Mouse (Mus musculus): Measurements from ENCODE around the gene Ccdc33. TPM values are rescaled to one million over a fixed set of nuclear protein-coding genes. Genes with fewer than 3 reads are reported as not detected.
A peak's percentile ranks its signal among the peaks of the same experiment; 100 is the strongest.

Gene Ccdc33
- polyA plus RNA-seq, 1 experiment from 2014 or later = not detected

DNA sequence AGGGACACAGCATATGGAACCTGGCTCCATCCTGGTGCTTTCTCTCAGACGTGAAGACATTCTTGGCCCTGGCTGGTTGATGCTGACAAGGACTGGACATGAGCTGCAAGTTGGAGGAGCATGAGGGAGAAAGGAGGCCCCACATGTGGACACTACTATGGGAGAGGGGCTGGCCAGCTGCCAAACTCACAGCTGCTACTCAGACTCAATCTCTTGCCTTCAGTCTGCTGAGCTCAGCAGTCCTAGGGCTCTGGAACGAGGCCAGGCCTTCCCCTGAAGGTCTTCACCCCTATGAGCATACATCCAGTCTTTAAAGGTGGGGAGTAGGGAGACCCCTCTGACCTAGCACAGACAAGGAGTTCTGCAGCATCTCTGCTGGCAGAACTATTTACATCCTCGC lies 36.7 kb upstream of the Ccdc33 start:
- Histone ChIP-seq H3K4me2 (ENCODE audit: low read depth, low read length) (no peak overlapping the region), H3K27me3 (ENCODE audit: control insufficient read depth, insufficient read depth, low read length) (no peaks in the 10 kb centered on the region), H3K27ac (ENCODE audit: low read depth, low read length) (0 out of 2 replicates have a peak overlapping the region, but pooled peaks have one; percentile 16), H3K4me3 (ENCODE audit: low read depth, low read length) (no peak overlapping the region), H3K4me1 (ENCODE audit: control insufficient read depth, insufficient read depth, low read length) (0 out of 2 replicates have a peak, but pooled peaks cover 4% of the 10 kb centered on the region), H3K36me3 (ENCODE audit: control insufficient read depth, insufficient read depth, low read length) (no peaks in the 10 kb centered on the region), H3K9me3 (ENCODE audit: control insufficient read depth, low read length) (no peaks in the 10 kb centered on the region), H3K9ac (replicated peaks; ENCODE audit: low read depth, low read length) (no peak overlapping the region)
- 0 out of 2 replicates have a peak, but pooled peaks have one; percentile 42 for ATAC-seq (ENCODE audit: low read depth)
- 41% methylated on average over 3 of the region's 3 CpGs for WGBS

DNA sequence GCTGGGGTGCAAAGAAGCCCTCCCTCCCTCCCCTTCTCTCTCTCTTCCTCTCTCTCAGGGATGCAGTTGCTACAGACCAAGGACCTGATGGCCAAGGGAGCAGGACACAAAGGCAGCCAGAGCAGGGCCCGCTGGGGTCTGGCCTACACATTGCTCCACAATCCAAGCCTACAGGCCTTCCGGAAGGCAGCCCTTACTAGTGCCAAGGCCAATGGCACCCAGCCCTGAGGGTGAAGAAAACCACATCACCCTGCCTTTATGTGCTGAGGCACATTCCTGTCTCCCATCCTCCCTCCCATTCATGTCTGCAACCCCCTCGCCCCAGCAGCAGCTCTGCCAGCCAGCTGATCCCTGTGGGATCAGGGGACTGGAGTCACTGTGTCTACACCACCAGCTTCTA lies 34.5 kb upstream of the Ccdc33 start:
- Histone ChIP-seq H3K4me3 (ENCODE audit: low read depth, low read length) (no peak overlapping the region), H3K4me1 (ENCODE audit: control insufficient read depth, insufficient read depth, low read length) (0 out of 2 replicates have a peak, but pooled peaks cover 4% of the 10 kb centered on the region), H3K9ac (replicated peaks; ENCODE audit: low read depth, low read length) (no peak overlapping the region), H3K4me2 (ENCODE audit: low read depth, low read length) (no peak overlapping the region), H3K27me3 (ENCODE audit: control insufficient read depth, insufficient read depth, low read length) (no peaks in the 10 kb centered on the region), H3K36me3 (ENCODE audit: control insufficient read depth, insufficient read depth, low read length) (no peaks in the 10 kb centered on the region), H3K9me3 (ENCODE audit: control insufficient read depth, low read length) (no peaks in the 10 kb centered on the region), H3K27ac (ENCODE audit: low read depth, low read length) (no peak overlapping the region)
- 70% methylated on average over 3 of the region's 3 CpGs for WGBS
- no peak for ATAC-seq (ENCODE audit: low read depth)

DNA sequence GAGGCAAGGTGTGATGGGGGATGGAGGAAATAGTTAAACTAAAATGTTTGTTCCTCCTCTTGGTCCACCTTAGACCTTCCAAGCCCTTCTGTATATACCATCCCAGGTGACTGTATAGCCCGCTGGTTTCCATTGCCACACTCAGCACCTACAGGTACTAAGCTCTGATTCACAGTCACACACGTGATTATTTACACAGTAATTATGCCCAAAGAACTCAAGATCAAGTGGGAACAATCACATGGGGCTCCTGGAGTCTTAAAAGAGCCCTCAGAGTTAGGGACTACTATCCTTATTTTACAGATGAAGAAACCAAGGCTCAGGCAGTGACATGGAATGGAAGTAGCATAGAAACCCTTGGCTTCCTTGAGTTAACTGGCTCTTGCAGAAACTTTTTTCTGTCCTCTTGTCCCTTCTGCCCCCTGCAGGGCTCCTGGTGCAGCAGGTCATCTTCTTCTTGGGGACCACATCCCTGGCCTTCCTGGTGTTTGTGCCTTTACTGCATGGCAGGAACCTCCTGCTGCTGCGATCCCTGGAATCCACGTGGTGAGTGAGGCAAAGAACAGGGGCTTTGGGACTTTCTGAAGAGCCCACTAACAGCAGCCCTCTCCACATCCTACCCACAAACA lies 32.2 kb upstream of the Ccdc33 start:
- Histone ChIP-seq H3K4me1 (ENCODE audit: control insufficient read depth, insufficient read depth, low read length) (0 out of 2 replicates have a peak, but pooled peaks cover 3% of the 10 kb centered on the region), H3K36me3 (ENCODE audit: control insufficient read depth, insufficient read depth, low read length) (no peaks in the 10 kb centered on the region), H3K9me3 (ENCODE audit: control insufficient read depth, low read length) (no peaks in the 10 kb centered on the region), H3K9ac (replicated peaks; ENCODE audit: low read depth, low read length) (no peak overlapping the region), H3K4me3 (ENCODE audit: low read depth, low read length) (no peak overlapping the region), H3K4me2 (ENCODE audit: low read depth, low read length) (no peak overlapping the region), H3K27ac (ENCODE audit: low read depth, low read length) (no peak overlapping the region), H3K27me3 (ENCODE audit: control insufficient read depth, insufficient read depth, low read length) (no peaks in the 10 kb centered on the region)
- no peak for ATAC-seq (ENCODE audit: low read depth)
- 63% methylated on average over 4 of the region's 4 CpGs for WGBS

DNA sequence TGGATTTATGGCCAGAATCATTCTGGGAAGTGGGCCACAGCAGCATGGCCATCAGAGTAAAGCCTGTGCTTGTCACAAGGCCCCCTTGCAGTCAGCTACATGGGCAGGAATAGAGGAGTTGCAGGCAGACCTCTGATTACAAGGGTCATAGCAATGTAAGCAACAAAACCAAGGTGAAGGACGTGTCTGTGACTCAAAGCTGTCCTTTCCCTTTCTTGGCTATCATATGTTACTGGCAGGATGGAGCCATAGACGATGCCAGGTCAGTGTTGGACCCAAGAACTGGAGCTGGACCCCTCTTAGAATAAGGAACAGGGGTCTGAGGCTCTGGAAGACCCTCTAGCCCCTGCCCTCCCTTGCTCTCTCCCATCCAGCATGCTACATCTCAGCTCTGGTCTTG lies 30.2 kb upstream of the Ccdc33 start:
- Histone ChIP-seq H3K27ac (ENCODE audit: low read depth, low read length) (no peak overlapping the region), H3K27me3 (ENCODE audit: control insufficient read depth, insufficient read depth, low read length) (no peaks in the 10 kb centered on the region), H3K9me3 (ENCODE audit: control insufficient read depth, low read length) (no peaks in the 10 kb centered on the region), H3K36me3 (ENCODE audit: control insufficient read depth, insufficient read depth, low read length) (no peaks in the 10 kb centered on the region), H3K4me3 (ENCODE audit: low read depth, low read length) (no peak overlapping the region), H3K4me1 (ENCODE audit: control insufficient read depth, insufficient read depth, low read length) (no peaks in the 10 kb centered on the region), H3K4me2 (ENCODE audit: low read depth, low read length) (no peak overlapping the region), H3K9ac (replicated peaks; ENCODE audit: low read depth, low read length) (no peak overlapping the region)
- WGBS = 71% methylated on average over 2 of the region's 2 CpGs
- ATAC-seq (ENCODE audit: low read depth) = no peak

DNA sequence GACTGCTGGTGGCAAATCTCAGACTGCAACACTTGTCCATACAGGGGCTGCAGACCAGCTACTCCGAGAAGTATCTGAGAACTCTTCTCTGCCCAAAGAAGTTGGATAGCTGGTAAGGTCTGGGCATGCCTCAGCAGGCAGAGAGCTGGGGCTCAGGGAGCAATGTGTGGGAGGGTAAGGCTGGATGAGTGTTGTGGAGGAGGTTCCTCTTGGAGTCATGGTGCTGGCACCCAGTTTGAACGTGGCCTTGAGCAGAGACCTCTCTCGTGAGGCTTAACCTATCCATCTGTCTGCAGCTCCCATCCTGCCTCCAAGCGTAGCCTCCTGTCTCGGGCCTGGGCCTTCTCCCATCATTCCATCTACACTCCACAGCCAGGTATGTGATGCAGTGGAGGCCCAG lies 26.8 kb upstream of the Ccdc33 start:
- WGBS = 87% methylated on average over 5 of the region's 5 CpGs

DNA sequence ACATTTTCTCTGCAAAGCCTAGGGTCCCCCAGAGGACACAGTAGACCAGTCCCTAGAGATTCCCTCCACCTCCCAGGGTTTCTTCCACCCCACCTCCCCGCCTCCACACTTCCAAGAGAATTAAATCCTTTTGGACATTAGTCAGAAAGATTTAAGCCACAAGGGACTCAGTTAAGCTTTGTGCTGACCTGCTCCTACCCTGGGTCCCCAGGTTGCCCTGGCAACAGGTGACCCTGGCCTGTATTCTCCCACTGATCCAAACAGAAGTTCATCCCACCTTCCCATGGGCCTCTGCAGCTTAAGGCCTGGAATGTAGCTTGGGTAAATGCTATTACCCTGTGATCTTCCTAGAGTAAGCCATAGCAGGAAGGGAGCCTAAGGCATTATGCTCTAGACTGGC lies 26.0 kb upstream of the Ccdc33 start:
- Histone ChIP-seq H3K4me1 (ENCODE audit: control insufficient read depth, insufficient read depth, low read length) (no peaks in the 10 kb centered on the region), H3K9ac (replicated peaks; ENCODE audit: low read depth, low read length) (no peak overlapping the region), H3K4me2 (ENCODE audit: low read depth, low read length) (no peak overlapping the region), H3K27ac (ENCODE audit: low read depth, low read length) (no peak overlapping the region), H3K4me3 (ENCODE audit: low read depth, low read length) (no peak overlapping the region), H3K36me3 (ENCODE audit: control insufficient read depth, insufficient read depth, low read length) (no peaks in the 10 kb centered on the region), H3K9me3 (ENCODE audit: control insufficient read depth, low read length) (no peaks in the 10 kb centered on the region), H3K27me3 (ENCODE audit: control insufficient read depth, insufficient read depth, low read length) (no peaks in the 10 kb centered on the region)
- 50% methylated on average over 1 of the region's 1 CpGs for WGBS
- ATAC-seq (ENCODE audit: low read depth) = no peak

More for the DNA sequence above, 26.8 kb upstream of the Ccdc33 start:
- no peak overlapping the region for H3K4me3 ChIP-seq (ENCODE audit: low read depth, low read length)
- H3K9ac ChIP-seq (replicated peaks; ENCODE audit: low read depth, low read length) = no peak overlapping the region
- H3K27me3 ChIP-seq (ENCODE audit: control insufficient read depth, insufficient read depth, low read length) = no peaks in the 10 kb centered on the region
- H3K36me3 ChIP-seq (ENCODE audit: control insufficient read depth, insufficient read depth, low read length) = no peaks in the 10 kb centered on the region
- H3K27ac ChIP-seq (ENCODE audit: low read depth, low read length) = no peak overlapping the region
- H3K9me3 ChIP-seq (ENCODE audit: control insufficient read depth, low read length) = no peaks in the 10 kb centered on the region
- H3K4me2 ChIP-seq (ENCODE audit: low read depth, low read length) = no peak overlapping the region
- ATAC-seq (ENCODE audit: low read depth) = no peak
- H3K4me1 ChIP-seq (ENCODE audit: control insufficient read depth, insufficient read depth, low read length) = no peaks in the 10 kb centered on the region

DNA sequence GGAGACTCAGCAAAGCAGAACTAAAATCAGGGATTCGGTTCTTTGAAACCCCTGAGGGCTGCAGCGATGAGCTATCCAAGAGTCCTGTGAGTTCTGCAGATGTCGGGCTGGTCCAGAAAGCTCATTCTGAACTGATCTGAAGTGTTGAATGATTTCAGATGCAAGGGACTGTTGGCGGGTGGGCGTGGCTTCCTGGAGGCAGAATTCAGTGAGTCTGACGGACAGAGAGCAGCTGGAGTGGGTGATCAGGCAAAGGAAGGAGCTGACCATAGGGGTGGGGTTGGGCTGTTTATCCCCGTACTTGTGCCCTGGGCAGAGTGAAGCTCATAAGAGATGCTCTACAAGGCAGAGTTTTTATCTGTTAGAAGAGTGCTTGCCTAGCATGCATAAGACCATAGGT lies 24.8 kb upstream of the Ccdc33 start:
- H3K36me3 ChIP-seq (ENCODE audit: control insufficient read depth, insufficient read depth, low read length) = no peaks in the 10 kb centered on the region
- H3K9ac ChIP-seq (replicated peaks; ENCODE audit: low read depth, low read length) = no peak overlapping the region
- no peaks in the 10 kb centered on the region for H3K9me3 ChIP-seq (ENCODE audit: control insufficient read depth, low read length)
- no peak for ATAC-seq (ENCODE audit: low read depth)
- H3K27ac ChIP-seq (ENCODE audit: low read depth, low read length) = no peak overlapping the region
- H3K4me3 ChIP-seq (ENCODE audit: low read depth, low read length) = no peak overlapping the region
- no peaks in the 10 kb centered on the region for H3K27me3 ChIP-seq (ENCODE audit: control insufficient read depth, insufficient read depth, low read length)
- WGBS = 50% methylated on average over 7 of the region's 7 CpGs
- no peaks in the 10 kb centered on the region for H3K4me1 ChIP-seq (ENCODE audit: control insufficient read depth, insufficient read depth, low read length)
- H3K4me2 ChIP-seq (ENCODE audit: low read depth, low read length) = no peak overlapping the region

DNA sequence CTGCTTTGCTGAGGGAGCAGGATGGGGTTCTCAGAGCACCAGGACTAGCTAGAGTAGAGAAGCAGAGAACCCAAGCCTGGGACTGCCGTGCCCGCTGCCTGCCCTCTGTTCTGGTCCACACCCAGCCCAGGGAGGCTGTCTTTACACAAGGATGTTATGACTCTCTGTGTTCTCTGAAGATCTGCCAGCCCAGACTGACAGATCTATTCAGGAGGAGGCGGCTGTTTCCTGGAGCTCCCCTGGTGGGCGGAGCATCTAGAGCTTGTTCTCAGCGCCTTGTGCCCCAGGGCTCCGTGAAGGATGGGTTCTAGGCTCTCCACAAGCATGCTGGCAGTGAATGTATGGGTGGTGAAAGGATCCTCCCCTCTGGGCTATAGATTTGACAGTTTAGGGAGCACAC lies 21.3 kb upstream of the Ccdc33 start:
- ATAC-seq (ENCODE audit: low read depth) = no peak
- 0 out of 2 replicates have a peak overlapping the region, but pooled peaks have one; percentile 5 for H3K27ac ChIP-seq (ENCODE audit: low read depth, low read length)
- H3K27me3 ChIP-seq (ENCODE audit: control insufficient read depth, insufficient read depth, low read length) = no peaks in the 10 kb centered on the region
- H3K9ac ChIP-seq (replicated peaks; ENCODE audit: low read depth, low read length) = no peak overlapping the region
- H3K4me1 ChIP-seq (ENCODE audit: control insufficient read depth, insufficient read depth, low read length) = no peaks in the 10 kb centered on the region
- H3K36me3 ChIP-seq (ENCODE audit: control insufficient read depth, insufficient read depth, low read length) = no peaks in the 10 kb centered on the region
- H3K4me3 ChIP-seq (ENCODE audit: low read depth, low read length) = no peak overlapping the region
- no peak overlapping the region for H3K4me2 ChIP-seq (ENCODE audit: low read depth, low read length)
- no peaks in the 10 kb centered on the region for H3K9me3 ChIP-seq (ENCODE audit: control insufficient read depth, low read length)
- WGBS = 32% methylated on average over 4 of the region's 6 CpGs

DNA sequence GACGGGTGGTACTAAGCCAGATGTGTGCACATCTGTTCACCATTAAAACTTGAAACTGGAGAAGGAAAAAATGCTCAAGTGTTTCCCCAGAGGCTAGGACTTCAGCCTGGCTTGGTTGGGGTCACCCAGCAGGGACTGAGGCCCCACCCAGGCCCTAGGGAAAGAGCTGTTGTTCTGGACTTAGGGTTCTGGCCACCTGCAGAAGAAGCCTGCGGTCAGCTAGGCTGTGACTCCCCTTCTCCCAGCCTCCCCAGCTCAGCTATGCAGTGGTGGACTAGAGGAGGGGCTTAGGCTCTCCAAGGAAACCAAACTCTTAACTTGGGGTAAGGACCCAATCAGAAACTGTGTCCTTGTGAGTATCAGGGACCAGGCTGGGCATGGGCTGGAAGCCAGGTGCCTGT lies 17.3 kb upstream of the Ccdc33 start:
- no peak for ATAC-seq (ENCODE audit: low read depth)
- Histone ChIP-seq H3K4me2 (ENCODE audit: low read depth, low read length) (peak overlapping the region; percentile 23; the same call in 1 of the 2 replicates), H3K27ac (ENCODE audit: low read depth, low read length) (no peak overlapping the region), H3K9ac (replicated peaks; ENCODE audit: low read depth, low read length) (no peak overlapping the region), H3K4me3 (ENCODE audit: low read depth, low read length) (no peak overlapping the region), H3K27me3 (ENCODE audit: control insufficient read depth, insufficient read depth, low read length) (0 out of 2 replicates have a peak, but pooled peaks cover 5% of the 10 kb centered on the region), H3K36me3 (ENCODE audit: control insufficient read depth, insufficient read depth, low read length) (no peaks in the 10 kb centered on the region), H3K9me3 (ENCODE audit: control insufficient read depth, low read length) (no peaks in the 10 kb centered on the region), H3K4me1 (ENCODE audit: control insufficient read depth, insufficient read depth, low read length) (peaks cover 8% of the 10 kb centered on the region; the same call in 1 of the 2 replicates)
- 41% methylated on average over 2 of the region's 2 CpGs for WGBS
